Mouse (Mus musculus) CH12.LX (cell line): ENCODE results near the gene 1110032A03Rik. TPM values are rescaled to one million over a fixed set of nuclear protein-coding genes. Genes with fewer than 3 reads are reported as not detected.

Experiments used
- DNase-seq: peaks from one replicate; pipeline ENCODE4 v3.0.0-alpha.2; 2013; ENCODE audit errors: extremely low read depth
- H3K27ac ChIP-seq: 2 replicates; pipeline ENCODE4 v1.5.1; 2012; ENCODE audit warnings: low read depth, mild to moderate bottlenecking, control low read depth, moderate library complexity; ENCODE audit not compliant: insufficient read depth
- H3K27me3 ChIP-seq: replicated peaks from 2 replicates; pipeline ENCODE3; 2012; ENCODE audit warnings: inconsistent platforms
- H3K36me3 ChIP-seq, 2 experiments: replicated peaks in 1 of 2; 2 replicates each; pipeline versions ENCODE3 to v1.6.1; 2012; ENCODE audit warnings: inconsistent platforms in 1 of 2, low read length in 1 of 2, mild to moderate bottlenecking in 1 of 2, mixed read lengths in 1 of 2, moderate library complexity in 1 of 2; ENCODE audit not compliant: control insufficient read depth in 1 of 2, insufficient read depth in 1 of 2
- H3K4me1 ChIP-seq, 2 experiments: 2 replicates each; pipeline ENCODE4 v1.6.1; 2012; ENCODE audit warnings: inconsistent platforms in 1 of 2, moderate library complexity in 1 of 2; ENCODE audit not compliant: insufficient read depth in 2 of 2, control insufficient read depth in 1 of 2
- H3K4me2 ChIP-seq: 2 replicates; pipeline ENCODE4 v1.6.1; 2012; ENCODE audit warnings: low read depth, mild to moderate bottlenecking, control low read depth; ENCODE audit not compliant: poor library complexity, insufficient read depth, severe bottlenecking
- H3K4me3 ChIP-seq, 3 experiments: fragments of 150-350 bp in 1 of 3; sonication (generic) in 1 of 3; replicated peaks in 1 of 3; 2 replicates each; pipeline versions ENCODE3 to v1.5.1; 2011 to 2012; ENCODE audit warnings: low read depth in 2 of 3, low read length in 2 of 3, mild to moderate bottlenecking in 2 of 3, moderate library complexity in 2 of 3, control low read depth in 1 of 3, improper control_type of control experiment in 1 of 3, inconsistent platforms in 1 of 3, mixed read lengths in 1 of 3; ENCODE audit not compliant: poor library complexity in 1 of 3
- H3K79me2 ChIP-seq: replicated peaks from 2 replicates; pipeline ENCODE4 v1.6.1; 2012; ENCODE audit warnings: mild to moderate bottlenecking, moderate library complexity; ENCODE audit not compliant: control insufficient read depth, poor library complexity, insufficient read depth, severe bottlenecking; ENCODE audit errors: extremely low read depth
- H3K9ac ChIP-seq: 2 replicates; pipeline ENCODE4 v1.6.1; 2012; ENCODE audit warnings: low read depth, mild to moderate bottlenecking, control low read depth, moderate library complexity; ENCODE audit not compliant: insufficient read depth
- H3K9me3 ChIP-seq: replicated peaks from 2 replicates; pipeline ENCODE3; 2012; ENCODE audit warnings: low read length, inconsistent platforms, mixed read lengths
- BHLHE40 ChIP-seq: IDR thresholded peaks from 2 replicates; pipeline ENCODE4 v1.6.1; 2011; ENCODE audit warnings: mild to moderate bottlenecking, low read depth, low read length, improper control_type of control experiment
- CHD1 ChIP-seq: IDR thresholded peaks from 2 replicates; pipeline ENCODE4 v1.6.1; 2012; ENCODE audit warnings: low read depth, low read length, improper control_type of control experiment, inconsistent platforms
- CTCF ChIP-seq, 2 experiments: IDR thresholded peaks in 1 of 2; conservative IDR thresholded peaks in 1 of 2; 2 replicates each; pipeline ENCODE4 v1.5.1; 2011 to 2012; ENCODE audit warnings: low read depth in 2 of 2, low read length in 2 of 2, improper control_type of control experiment in 1 of 2, inconsistent platforms in 1 of 2, mild to moderate bottlenecking in 1 of 2, moderate library complexity in 1 of 2
- EP300 ChIP-seq: IDR thresholded peaks from 2 replicates; pipeline ENCODE4 v1.6.1; 2011; ENCODE audit warnings: low read length, improper control_type of control experiment
- ETS1 ChIP-seq: conservative IDR thresholded peaks from 2 replicates; pipeline ENCODE4 v1.6.1; 2012; ENCODE audit warnings: low read depth, mild to moderate bottlenecking, inconsistent platforms, low read length, improper control_type of control experiment, moderate library complexity
- GABPA ChIP-seq: IDR thresholded peaks from 2 replicates; pipeline ENCODE4 v1.6.1; 2012; ENCODE audit warnings: low read depth, low read length, improper control_type of control experiment, inconsistent platforms; ENCODE audit not compliant: insufficient replicate concordance
- HCFC1 ChIP-seq: IDR thresholded peaks from 2 replicates; pipeline ENCODE4 v1.6.1; 2012; ENCODE audit warnings: low read depth, mild to moderate bottlenecking, inconsistent platforms, low read length, improper control_type of control experiment
- IRF4 ChIP-seq: IDR thresholded peaks from 2 replicates; pipeline ENCODE4 v1.6.1; 2014; ENCODE audit warnings: low read depth, mild to moderate bottlenecking, inconsistent platforms, low read length, improper control_type of control experiment
- KAT2A ChIP-seq: IDR thresholded peaks from 2 replicates; pipeline ENCODE4 v1.6.1; 2012; ENCODE audit warnings: low read length, improper control_type of control experiment, inconsistent platforms; ENCODE audit not compliant: insufficient replicate concordance
- MAFK ChIP-seq: IDR thresholded peaks from 2 replicates; pipeline ENCODE4 v1.6.1; 2011; ENCODE audit warnings: low read length, improper control_type of control experiment; ENCODE audit not compliant: insufficient replicate concordance
- MAX ChIP-seq: IDR thresholded peaks from 2 replicates; pipeline ENCODE4 v1.6.1; 2011; ENCODE audit warnings: low read length, improper control_type of control experiment
- MAZ ChIP-seq: IDR thresholded peaks from 2 replicates; pipeline ENCODE4 v1.6.1; 2012; ENCODE audit warnings: low read depth, mild to moderate bottlenecking, inconsistent platforms, low read length, improper control_type of control experiment, moderate library complexity
- MEF2A ChIP-seq: IDR thresholded peaks from 2 replicates; pipeline ENCODE4 v1.6.1; 2014; ENCODE audit warnings: low read depth, mild to moderate bottlenecking, inconsistent platforms, low read length, improper control_type of control experiment, borderline replicate concordance
- MXI1 ChIP-seq: IDR thresholded peaks from 2 replicates; pipeline ENCODE4 v1.6.1; 2011; ENCODE audit warnings: mild to moderate bottlenecking, low read depth, low read length, improper control_type of control experiment
- MYC ChIP-seq: IDR thresholded peaks from 2 replicates; pipeline ENCODE4 v1.6.1; 2011; ENCODE audit warnings: low read depth, mild to moderate bottlenecking, improper control_type of control experiment, low read length
- NELFE ChIP-seq: IDR thresholded peaks from 2 replicates; pipeline ENCODE4 v1.6.1; 2011; ENCODE audit warnings: low read depth, low read length, improper control_type of control experiment
- RAD21 ChIP-seq: IDR thresholded peaks from 2 replicates; pipeline ENCODE4 v1.6.1; 2011; ENCODE audit warnings: low read depth, mild to moderate bottlenecking, low read length, improper control_type of control experiment, moderate library complexity
- RCOR1 ChIP-seq: conservative IDR thresholded peaks from 2 replicates; pipeline ENCODE4 v1.6.1; 2012; ENCODE audit warnings: low read depth, mild to moderate bottlenecking, inconsistent platforms, low read length, improper control_type of control experiment
- SIN3A ChIP-seq: IDR thresholded peaks from 2 replicates; pipeline ENCODE4 v1.6.1; 2012; ENCODE audit warnings: low read length, improper control_type of control experiment, inconsistent platforms
- SMC3 ChIP-seq: IDR thresholded peaks from 2 replicates; pipeline ENCODE4 v1.6.1; 2011; ENCODE audit warnings: low read depth, low read length, improper control_type of control experiment
- TBP ChIP-seq: conservative IDR thresholded peaks from 2 replicates; pipeline ENCODE4 v1.6.1; 2011; ENCODE audit warnings: low read depth, low read length, improper control_type of control experiment
- TCF12 ChIP-seq: IDR thresholded peaks from 2 replicates; pipeline ENCODE4 v1.6.1; 2014; ENCODE audit warnings: low read depth, mild to moderate bottlenecking, inconsistent platforms, low read length, improper control_type of control experiment
- USF1 ChIP-seq: IDR thresholded peaks from 2 replicates; pipeline ENCODE4 v1.6.1; 2014; ENCODE audit warnings: low read depth, mild to moderate bottlenecking, inconsistent platforms, low read length, improper control_type of control experiment
- USF2 ChIP-seq: conservative IDR thresholded peaks from 2 replicates; pipeline ENCODE4 v1.6.1; 2011; ENCODE audit warnings: low read depth, low read length, improper control_type of control experiment
- ZC3H11A ChIP-seq: IDR thresholded peaks from 2 replicates; pipeline ENCODE4 v1.6.1; 2012; ENCODE audit warnings: low read depth, mild to moderate bottlenecking, inconsistent platforms, low read length, improper control_type of control experiment
- ZNF384 ChIP-seq: IDR thresholded peaks from 2 replicates; pipeline ENCODE4 v1.6.1; 2012; ENCODE audit warnings: low read depth, low read length, improper control_type of control experiment, inconsistent platforms
- dilution Hi-C: fragments of 300-500 bp; cut with MboI; formaldehyde crosslinking; loops from 2 replicates; pipeline ENCODE4 v1.14.3; 2020; ENCODE audit warnings: low sequenced_read_pairs; ENCODE audit not compliant: extremely low pct_unique_long_range_greater_than_20kb, extremely low pct_ligation_motif_present
- in situ Hi-C: fragments of 300-500 bp; cut with MboI; formaldehyde crosslinking; loops from 3 replicates; pipeline ENCODE4 v1.14.3; 2019; ENCODE audit warnings: low sequenced_read_pairs, low pct_ligation_motif_present, low pct_unique_long_range_greater_than_20kb, mixed read lengths
- polyA plus RNA-seq: library from polyadenylated mRNA; unstranded; fragments of >175 nt; gene quantifications from 2 replicates; pipeline ENCODE4 v1.2.1, GENCODE M21; 2012; ENCODE audit warnings: low read depth; ENCODE audit not compliant: insufficient read length
- total RNA-seq, 2 experiments: library from RNA; depleted of rRNA; stranded (reverse); fragments of 300-350 nt in 1 of 2; fragments of >200 nt in 1 of 2; gene quantifications; 2 replicates each; pipeline ENCODE4 v1.2.3; 2012 to 2014

1110032A03Rik gene
- total and polyA plus RNA-seq, 3 experiments = 7.7 to 11.3 (median 9.0) TPM

DNA sequence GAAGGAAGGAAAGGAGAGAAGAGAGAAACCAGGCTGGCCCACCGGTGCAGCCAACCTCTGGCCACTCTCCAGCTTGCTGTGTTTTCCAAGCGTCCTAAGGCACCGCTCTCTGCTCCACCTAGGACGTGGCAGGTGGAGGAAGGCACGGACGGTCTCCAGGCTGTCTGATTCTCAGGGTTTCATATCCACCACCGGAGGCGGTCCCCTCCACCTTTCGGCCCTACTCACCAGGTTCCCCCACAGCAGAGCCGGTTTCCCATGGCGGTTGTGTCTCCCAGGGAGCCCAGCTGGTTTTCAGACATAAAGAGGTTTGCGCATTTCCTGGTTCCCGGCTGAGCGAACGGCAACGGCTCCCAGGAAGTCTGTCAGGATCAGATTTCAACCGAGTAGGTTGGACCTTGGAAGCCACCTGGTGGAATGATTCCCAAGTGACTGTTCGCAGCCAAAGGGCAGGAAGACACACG, 29.1 kb downstream of the 1110032A03Rik start, which contains the start of gene 2310030G06Rik:
TSS of gene 2310030G06Rik (minus strand) at position 323 of the 464 bp plus-strand sequence.
- no peaks in the 10 kb centered on the region for H3K27me3 ChIP-seq
- no peak within 1 kb of the TSS for H3K4me3 ChIP-seq
- H3K4me1 ChIP-seq = no peaks in the 10 kb centered on the region
- H3K79me2 ChIP-seq = no peaks in the 10 kb centered on the region
- no peak within 1 kb of the TSS for H3K9ac ChIP-seq
- in situ Hi-C loops = no loop called here
- dilution Hi-C loops = no loop called here
- no peaks in the 10 kb centered on the region for H3K9me3 ChIP-seq
- no peak for TF ChIP-seq EP300
- no peak for TF ChIP-seq USF2
- TF ChIP-seq MYC = no peak
- no peak for TF ChIP-seq MXI1
- no peak for TF ChIP-seq CTCF (conservative IDR thresholded peaks at IDR 0.05 in 1 of 2, IDR thresholded peaks at IDR 0.05 in 1 of 2; ENCODE audit: low read depth in 2 of 2, low read length in 2 of 2)
- no peak for TF ChIP-seq BHLHE40
- TF ChIP-seq MAZ = no peak
- no peak for TF ChIP-seq TBP
- no peak for TF ChIP-seq RCOR1
- TF ChIP-seq USF1 = no peak
- no peak for DNase-seq
- no peak within 1 kb of the TSS for H3K4me2 ChIP-seq
- H3K27ac ChIP-seq = no peak within 1 kb of the TSS
- no peaks in the 10 kb centered on the region for H3K36me3 ChIP-seq

DNA sequence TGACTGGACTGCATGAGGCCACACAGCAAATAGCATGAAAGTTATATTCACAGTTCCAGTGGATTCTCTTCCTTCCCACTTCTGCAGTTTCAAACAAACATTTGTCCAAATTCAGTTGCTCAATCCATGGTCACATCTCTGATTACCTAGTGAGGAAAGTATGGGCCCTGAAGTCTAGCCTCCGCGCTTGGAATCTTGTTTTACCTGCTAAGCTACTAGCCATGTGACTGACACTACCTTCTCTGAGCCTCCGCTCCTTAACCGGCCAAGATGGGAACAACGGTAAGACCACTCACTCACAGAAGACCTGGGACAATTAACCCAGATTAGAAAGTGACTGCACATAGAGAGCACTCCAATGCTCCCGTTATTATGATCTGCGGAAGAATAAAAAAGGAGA, 29.5 kb downstream of the 1110032A03Rik start:
- in situ Hi-C loops (no loop called here), dilution Hi-C loops (no loop called here)
- H3K9me3 ChIP-seq = no peaks in the 10 kb centered on the region
- H3K36me3 ChIP-seq = no peaks in the 10 kb centered on the region
- H3K4me2 ChIP-seq = no peak overlapping the region
- H3K9ac ChIP-seq = no peak overlapping the region
- H3K4me1 ChIP-seq = no peaks in the 10 kb centered on the region
- no peak for DNase-seq
- H3K27me3 ChIP-seq = no peaks in the 10 kb centered on the region
- TF ChIP-seq TCF12 (no peak), TBP (no peak), GABPA (no peak), RCOR1 (no peak), MAX (no peak), IRF4 (no peak)
- no peak overlapping the region for H3K4me3 ChIP-seq
- H3K27ac ChIP-seq = no peak overlapping the region
- H3K79me2 ChIP-seq = no peaks in the 10 kb centered on the region

DNA sequence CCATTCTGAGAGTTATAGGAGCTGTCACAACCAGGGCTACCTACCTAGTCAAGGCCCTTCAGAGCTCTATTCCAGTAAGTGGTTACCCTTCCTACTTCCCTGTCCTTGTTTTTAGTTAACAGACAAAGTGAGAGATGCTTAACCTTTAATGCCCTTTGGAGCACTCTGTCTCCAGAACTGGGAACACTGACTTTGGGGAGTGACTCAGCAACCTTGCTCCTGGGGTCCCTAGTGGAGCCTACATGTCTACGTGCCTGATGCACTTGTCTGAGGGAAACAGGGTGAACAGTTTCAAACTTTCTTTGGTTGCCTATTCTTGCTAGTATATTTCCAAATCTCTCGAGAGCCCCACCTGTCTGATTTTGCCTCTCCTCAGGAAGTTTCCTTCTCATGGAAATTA, 32.6 kb downstream of the 1110032A03Rik start:
- Histone ChIP-seq H3K36me3 (no peaks in the 10 kb centered on the region), H3K4me1 (peaks cover 3 to 10% of the 10 kb centered on the region in 2 experiments; a peak in 3 of 4 replicates), H3K27me3 (no peaks in the 10 kb centered on the region), H3K79me2 (no peaks in the 10 kb centered on the region), H3K4me3 (no peak overlapping the region), H3K9me3 (no peaks in the 10 kb centered on the region), H3K9ac (no peak overlapping the region), H3K27ac (no peak overlapping the region), H3K4me2 (no peak overlapping the region)
- no peak for TF ChIP-seq ZNF384
- no peak for TF ChIP-seq MAFK
- no peak for TF ChIP-seq KAT2A
- TF ChIP-seq GABPA = no peak
- TF ChIP-seq CHD1 = no peak
- TF ChIP-seq HCFC1 = no peak
- no peak for TF ChIP-seq USF2
- TF ChIP-seq RAD21 = no peak
- no peak for TF ChIP-seq TCF12
- TF ChIP-seq BHLHE40 = no peak
- no peak for TF ChIP-seq SMC3
- TF ChIP-seq NELFE = no peak
- TF ChIP-seq MEF2A = no peak
- no peak for TF ChIP-seq MYC
- TF ChIP-seq ZC3H11A = no peak
- TF ChIP-seq SIN3A = no peak
- no peak for TF ChIP-seq ETS1
- no peak for TF ChIP-seq MXI1
- TF ChIP-seq TBP = no peak
- no peak for TF ChIP-seq MAZ
- no peak for DNase-seq
- dilution Hi-C loops (no loop called here), in situ Hi-C loops (no loop called here)
